Mouse (Mus musculus): ENCODE data around the gene Olfr1270. TPM values are rescaled to one million over a fixed set of nuclear protein-coding genes. Genes with fewer than 3 reads are reported as not detected.

The Olfr1270 gene
- polyA plus RNA-seq (2017; shearing (Covaris generic)): not detected

DNA sequence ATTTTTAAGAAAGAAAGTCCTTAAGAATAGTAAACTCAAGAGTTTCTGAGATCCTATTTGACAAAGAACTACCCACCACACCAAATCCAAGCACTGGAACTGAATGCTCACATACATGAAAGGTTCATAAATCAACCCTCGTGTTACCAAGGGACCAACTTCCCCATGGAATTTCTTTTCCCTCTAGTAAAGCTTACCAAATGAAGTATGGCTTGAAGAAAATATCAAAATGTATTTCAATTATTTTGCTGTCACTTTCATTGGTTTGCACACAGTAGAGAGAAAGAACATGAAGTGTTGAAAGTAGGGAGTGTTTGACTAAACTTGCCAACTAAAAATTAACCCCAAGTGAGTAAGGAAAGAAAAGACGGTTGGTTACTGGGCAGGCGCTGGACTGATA lies at the start of gene Olfr1270:
Gene Olfr1270 (minus strand): TSS at position 101 of the 400 bp plus-strand sequence.

DNA sequence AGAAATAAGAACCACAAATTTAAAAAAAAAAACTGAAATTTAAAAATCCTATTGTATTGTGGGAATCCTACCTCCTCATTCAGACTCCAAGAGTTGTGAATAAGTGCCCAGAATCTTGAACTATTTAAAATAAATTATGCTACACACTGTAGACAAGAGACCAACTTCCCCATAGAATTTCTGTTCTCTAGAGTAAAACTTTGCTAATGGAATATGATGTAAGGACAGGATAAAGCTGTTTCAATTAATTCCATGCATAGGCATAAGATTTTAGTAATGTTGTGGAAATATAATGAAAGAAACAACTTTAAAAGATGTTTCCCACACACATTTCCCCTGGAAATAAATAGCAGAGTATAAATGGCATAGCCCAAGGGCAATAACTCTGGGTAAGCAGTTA lies 10.7 kb downstream of the Olfr1270 start, which contains the start of gene Olfr32:
Gene Olfr32 (minus strand): TSS at position 101 of the 400 bp plus-strand sequence.

DNA sequence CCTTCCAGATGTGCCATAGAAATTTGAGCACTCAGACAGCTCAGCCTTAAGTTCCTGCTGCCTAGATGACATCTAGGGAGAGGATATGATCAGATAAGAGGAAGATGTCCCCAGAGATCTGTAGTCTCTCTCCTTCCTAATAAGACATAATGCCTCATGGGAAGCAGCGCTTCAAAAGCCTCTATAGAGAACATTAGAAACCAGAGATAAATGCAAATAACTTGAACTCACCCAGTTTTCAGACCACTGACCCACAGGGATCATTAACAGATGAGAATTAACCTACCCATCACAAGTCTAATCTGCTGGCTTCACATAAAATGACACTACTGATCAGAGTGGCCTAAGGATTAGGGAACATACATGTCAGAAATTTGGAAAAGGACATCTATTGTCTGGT lies 31.6 kb downstream of the Olfr1270 start, which contains the start of gene Olfr1269:
Gene Olfr1269 (minus strand): TSS at position 101 of the 400 bp plus-strand sequence.

Other genes starting within 250 kb of the Olfr1270 start
- 0.11 TPM for gene Olfr1258, start 225.8 kb downstream of the Olfr1270 start, polyA plus RNA-seq (2017; shearing (Covaris generic))
- gene Olfr1259, start 204.4 kb downstream of the Olfr1270 start, polyA plus RNA-seq (2017; shearing (Covaris generic)): not detected
- not detected for gene Olfr1260, start 178.8 kb downstream of the Olfr1270 start, polyA plus RNA-seq (2017; shearing (Covaris generic))
- not detected for gene Olfr1261, start 161.9 kb downstream of the Olfr1270 start, polyA plus RNA-seq (2017; shearing (Covaris generic))
- gene Olfr1262, start 152.9 kb downstream of the Olfr1270 start, polyA plus RNA-seq (2017; shearing (Covaris generic)): not detected
- gene Olfr1263, start 141.0 kb downstream of the Olfr1270 start, polyA plus RNA-seq (2017; shearing (Covaris generic)): not detected
- not detected for gene Olfr1264, start 127.5 kb downstream of the Olfr1270 start, polyA plus RNA-seq (2017; shearing (Covaris generic))
- not detected for gene Olfr1265, start 117.8 kb downstream of the Olfr1270 start, polyA plus RNA-seq (2017; shearing (Covaris generic))
- not detected for gene Olfr140, start 89.5 kb downstream of the Olfr1270 start, polyA plus RNA-seq (2017; shearing (Covaris generic))
- gene Olfr1269, start 31.7 kb downstream of the Olfr1270 start, polyA plus RNA-seq (2017; shearing (Covaris generic)): not detected
- gene Olfr32, start 10.8 kb downstream of the Olfr1270 start, polyA plus RNA-seq (2017; shearing (Covaris generic)): not detected
- gene Olfr1506, start 71.4 kb upstream of the Olfr1270 start, polyA plus RNA-seq (2017; shearing (Covaris generic)): not detected
- gene Olfr142, start 104.5 kb upstream of the Olfr1270 start, polyA plus RNA-seq (2017; shearing (Covaris generic)): not detected
- gene Olfr1271, start 117.9 kb upstream of the Olfr1270 start, polyA plus RNA-seq (2017; shearing (Covaris generic)): 0.05 TPM
- gene Olfr1272, start 139.8 kb upstream of the Olfr1270 start, polyA plus RNA-seq (2017; shearing (Covaris generic)): not detected
- not detected for gene Gm13769, start 169.1 kb upstream of the Olfr1270 start, polyA plus RNA-seq (2017; shearing (Covaris generic))
- not detected for gene Olfr1274-ps, start 245.6 kb upstream of the Olfr1270 start, polyA plus RNA-seq (2017; shearing (Covaris generic))